Mouse (Mus musculus): Measurements from ENCODE around the gene Rep15. TPM values are rescaled to one million over a fixed set of nuclear protein-coding genes. Genes with fewer than 3 reads are reported as not detected.

The Rep15 gene
- total and polyA plus RNA-seq, 2 experiments from 2014 or later = 0.48 TPM; not detected in 1

DNA sequence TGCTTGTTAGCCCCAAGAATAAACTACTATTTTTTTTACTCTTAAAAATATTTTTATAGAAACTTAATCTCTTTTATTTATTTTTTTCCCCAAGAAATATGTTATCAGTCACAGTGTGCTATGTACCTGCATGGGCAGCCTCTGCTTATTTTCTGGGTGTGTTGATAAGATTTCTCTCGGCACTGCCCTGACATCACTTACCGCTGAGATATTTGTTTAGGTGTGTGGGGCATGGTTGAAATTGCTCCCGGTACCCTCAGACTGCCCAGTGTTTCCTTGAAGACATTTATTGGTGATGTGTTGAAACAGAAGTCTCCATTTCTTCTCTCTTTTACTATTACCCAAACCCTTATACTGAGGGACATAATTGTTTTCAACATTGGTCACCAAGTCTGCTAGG lies 7.6 kb upstream of the Rep15 start:
- no peak for DNase-seq (ENCODE audit: low spot score)
- H3K27me3 ChIP-seq (ENCODE audit: insufficient read depth, low read length) = no peaks in the 10 kb centered on the region
- H3K9me3 ChIP-seq (ENCODE audit: low read length) = no peaks in the 10 kb centered on the region
- H3K4me1 ChIP-seq (ENCODE audit: insufficient read depth, low read length) = no peaks in the 10 kb centered on the region
- no peak overlapping the region for H3K9ac ChIP-seq (replicated peaks; ENCODE audit: low read length)
- H3K36me3 ChIP-seq (ENCODE audit: insufficient read depth, low read length) = 0 out of 2 replicates have a peak, but pooled peaks cover 3% of the 10 kb centered on the region
- no peak overlapping the region for H3K4me2 ChIP-seq (ENCODE audit: low read depth, low read length)
- no peak overlapping the region for H3K4me3 ChIP-seq (ENCODE audit: low read length)
- no peak for ATAC-seq
- H3K27ac ChIP-seq = no peak overlapping the region
- 90% methylated on average over 3 of the region's 3 CpGs for WGBS
- TF ChIP-seq CTCF (IDR thresholded peaks at IDR 0.05; ENCODE audit: low read depth) = no peak

DNA sequence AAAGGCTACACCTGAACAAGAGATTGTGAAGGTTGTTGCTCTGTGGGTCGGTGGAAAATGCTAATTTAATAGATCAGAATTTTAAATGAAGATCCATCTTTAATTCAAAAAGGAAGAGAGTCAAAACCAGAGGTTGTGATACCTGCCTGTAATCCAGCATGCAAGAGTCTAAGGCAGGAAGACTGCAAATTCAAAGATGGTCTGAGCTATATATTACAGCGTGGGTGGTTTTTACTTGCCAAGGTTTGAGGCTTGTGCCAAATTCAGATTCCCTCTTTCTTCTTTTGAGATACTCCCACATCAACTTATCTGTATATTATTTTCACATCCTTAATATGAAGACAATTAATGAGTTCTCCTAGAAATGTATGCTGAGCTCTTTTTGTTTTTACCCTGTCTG lies 4.0 kb upstream of the Rep15 start:
- ATAC-seq (no peak), DNase-seq (ENCODE audit: low spot score) (no peak)

DNA sequence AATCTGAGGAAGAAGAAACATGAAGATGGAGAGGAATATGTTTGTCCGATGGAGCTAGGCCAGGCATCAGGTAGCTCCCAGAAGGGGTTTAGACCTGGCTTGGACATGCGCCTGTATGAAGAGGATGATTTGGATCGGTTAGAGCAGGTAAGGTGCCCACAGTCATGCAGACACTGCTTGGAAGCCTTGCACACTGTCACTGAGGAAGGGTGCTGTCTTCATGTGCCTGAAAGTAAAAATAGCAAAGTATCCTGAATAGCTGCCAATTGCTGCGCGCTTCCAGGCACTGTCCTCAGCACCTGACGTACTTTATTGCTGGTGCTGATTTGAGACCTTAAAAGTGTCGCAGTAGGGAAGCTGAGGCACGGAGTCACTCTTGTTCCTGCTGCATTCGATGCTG lies 2.8 kb upstream of the Rep15 start:
- 89% methylated on average over 9 of the region's 9 CpGs for WGBS
- no peak for ATAC-seq
- H3K4me1 ChIP-seq (ENCODE audit: insufficient read depth, low read length) = no peaks in the 10 kb centered on the region

More for the DNA sequence above, 4.0 kb upstream of the Rep15 start:
- Histone ChIP-seq H3K4me2 (ENCODE audit: low read depth, low read length) (no peak overlapping the region), H3K27ac (no peak overlapping the region), H3K9ac (replicated peaks; ENCODE audit: low read length) (no peak overlapping the region), H3K27me3 (ENCODE audit: insufficient read depth, low read length) (no peaks in the 10 kb centered on the region), H3K36me3 (ENCODE audit: insufficient read depth, low read length) (0 out of 2 replicates have a peak, but pooled peaks cover 3% of the 10 kb centered on the region), H3K9me3 (ENCODE audit: low read length) (no peaks in the 10 kb centered on the region), H3K4me1 (ENCODE audit: insufficient read depth, low read length) (no peaks in the 10 kb centered on the region), H3K4me3 (ENCODE audit: low read length) (no peak overlapping the region)
- 83% methylated on average over 2 of the region's 2 CpGs for WGBS
- no peak for TF ChIP-seq CTCF (IDR thresholded peaks at IDR 0.05; ENCODE audit: low read depth)

DNA sequence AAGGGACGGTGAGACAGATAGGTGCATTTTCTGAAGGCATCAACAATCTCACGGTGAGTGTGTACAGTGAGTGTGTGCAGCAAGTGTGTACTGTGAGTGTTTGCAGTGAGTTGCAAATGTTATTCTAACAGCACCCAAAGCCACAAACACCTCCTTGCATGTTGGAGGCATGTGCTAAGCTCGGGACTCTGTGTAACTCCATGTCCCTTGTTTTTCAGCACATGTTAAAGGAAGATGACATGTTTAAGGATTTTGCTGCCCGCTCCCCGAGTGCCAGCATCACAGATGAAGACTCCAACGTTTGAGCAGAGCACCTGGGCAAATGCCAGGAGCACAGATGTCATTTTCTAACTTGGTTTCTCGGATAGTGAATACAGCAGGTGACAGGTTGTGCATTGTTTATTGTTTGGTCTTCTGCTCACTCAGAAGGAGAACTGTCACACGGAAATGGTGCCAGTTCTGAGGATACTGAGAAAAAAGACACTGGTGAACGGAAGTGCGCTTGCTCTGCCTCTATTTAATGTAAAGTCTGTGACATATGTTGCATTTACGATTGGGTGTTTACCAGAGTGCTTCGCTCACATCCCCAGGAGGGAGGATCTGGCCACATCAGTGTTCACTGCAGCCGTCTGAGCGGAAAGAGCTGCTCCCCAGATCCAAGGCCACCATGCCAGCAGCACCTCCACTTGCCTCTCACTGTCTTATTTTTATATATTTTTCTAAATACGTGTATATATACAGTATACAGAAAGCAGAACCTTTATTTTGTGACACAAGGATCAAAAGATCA lies 2.1 kb upstream of the Rep15 start:
- no peaks in the 10 kb centered on the region for H3K4me1 ChIP-seq (ENCODE audit: insufficient read depth, low read length)

More for the DNA sequence above, 2.8 kb upstream of the Rep15 start:
- no peak for TF ChIP-seq CTCF (IDR thresholded peaks at IDR 0.05; ENCODE audit: low read depth)
- Histone ChIP-seq H3K27ac (no peak overlapping the region), H3K9me3 (ENCODE audit: low read length) (no peaks in the 10 kb centered on the region), H3K36me3 (ENCODE audit: insufficient read depth, low read length) (0 out of 2 replicates have a peak, but pooled peaks cover 3% of the 10 kb centered on the region), H3K4me2 (ENCODE audit: low read depth, low read length) (no peak overlapping the region), H3K9ac (replicated peaks; ENCODE audit: low read length) (no peak overlapping the region), H3K4me3 (ENCODE audit: low read length) (no peak overlapping the region), H3K27me3 (ENCODE audit: insufficient read depth, low read length) (no peaks in the 10 kb centered on the region)
- no peak for DNase-seq (ENCODE audit: low spot score)

GRCm38 (mm10) chr6:147042291-147043290 lies 10.2 kb downstream of the Rep15 start, which contains the start of gene Mrps35:
TSS of gene Mrps35 (plus strand) at chr6:147042764.
- DNase-seq (ENCODE audit: low spot score) (peak; percentile 94), ATAC-seq (peak; percentile 99)
- Histone ChIP-seq H3K4me3 (ENCODE audit: low read length) (peak within 1 kb of the TSS; percentile 84), H3K4me2 (ENCODE audit: low read depth, low read length) (peak within 1 kb of the TSS; percentile 77), H3K27ac (peak within 1 kb of the TSS; percentile 88), H3K9me3 (ENCODE audit: low read length) (no peaks in the 10 kb centered on the region), H3K4me1 (ENCODE audit: insufficient read depth, low read length) (peaks cover 7% of the 10 kb centered on the region; the same call in 1 of the 2 replicates), H3K9ac (replicated peaks; ENCODE audit: low read length) (peak within 1 kb of the TSS; percentile 89), H3K27me3 (ENCODE audit: insufficient read depth, low read length) (0 out of 2 replicates have a peak, but pooled peaks cover 4% of the 10 kb centered on the region), H3K36me3 (ENCODE audit: insufficient read depth, low read length) (peaks cover 4% of the 10 kb centered on the region)
- peak; percentile 40 for TF ChIP-seq CTCF (IDR thresholded peaks at IDR 0.05; ENCODE audit: low read depth)
- 4% methylated on average over 54 of the region's 66 CpGs for WGBS

More for the DNA sequence above, 2.1 kb upstream of the Rep15 start:
- H3K4me2 ChIP-seq (ENCODE audit: low read depth, low read length) = no peak overlapping the region
- H3K27me3 ChIP-seq (ENCODE audit: insufficient read depth, low read length) = no peaks in the 10 kb centered on the region
- 70% methylated on average over 15 of the region's 15 CpGs for WGBS
- DNase-seq (ENCODE audit: low spot score) (peak; percentile 50), ATAC-seq (no peak)
- H3K36me3 ChIP-seq (ENCODE audit: insufficient read depth, low read length) = 0 out of 2 replicates have a peak, but pooled peaks cover 3% of the 10 kb centered on the region
- H3K9ac ChIP-seq (replicated peaks; ENCODE audit: low read length) = no peak overlapping the region
- H3K9me3 ChIP-seq (ENCODE audit: low read length) = no peaks in the 10 kb centered on the region
- H3K4me3 ChIP-seq (ENCODE audit: low read length) = no peak overlapping the region
- H3K27ac ChIP-seq = no peak overlapping the region
- no peak for TF ChIP-seq CTCF (IDR thresholded peaks at IDR 0.05; ENCODE audit: low read depth)

DNA sequence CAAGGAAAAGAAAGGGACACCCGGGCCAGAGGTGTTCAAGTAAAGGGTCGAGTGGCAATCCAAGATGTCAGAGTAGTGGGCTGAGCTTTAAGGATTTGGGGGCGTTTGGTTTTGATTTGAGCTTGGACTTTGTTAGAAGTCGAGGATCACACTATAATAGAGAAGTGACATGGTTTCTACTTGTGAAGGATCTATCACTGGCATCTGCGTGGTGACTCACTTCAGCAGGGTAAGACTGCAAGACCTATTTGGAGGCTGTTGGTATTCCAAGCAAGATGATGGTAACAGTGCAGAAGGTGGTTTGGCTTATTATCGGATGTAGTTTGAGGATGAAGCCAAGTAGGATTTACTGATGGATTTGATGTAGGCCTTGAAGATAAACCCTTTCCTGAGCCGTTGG lies 11.2 kb downstream of the Rep15 start:
- 0 out of 2 replicates have a peak, but pooled peaks cover 4% of the 10 kb centered on the region for H3K27me3 ChIP-seq (ENCODE audit: insufficient read depth, low read length)
- H3K36me3 ChIP-seq (ENCODE audit: insufficient read depth, low read length) = peaks cover 10% of the 10 kb centered on the region
- H3K27ac ChIP-seq = no peak overlapping the region
- DNase-seq (ENCODE audit: low spot score) = no peak
- H3K9ac ChIP-seq (replicated peaks; ENCODE audit: low read length) = peak overlapping the region; percentile 89; the same call in 1 of the 2 replicates
- H3K4me2 ChIP-seq (ENCODE audit: low read depth, low read length) = peak overlapping the region; percentile 77
- H3K4me1 ChIP-seq (ENCODE audit: insufficient read depth, low read length) = peaks cover 7% of the 10 kb centered on the region; the same call in 1 of the 2 replicates
- no peak for ATAC-seq
- TF ChIP-seq CTCF (IDR thresholded peaks at IDR 0.05; ENCODE audit: low read depth) = no peak
- no peaks in the 10 kb centered on the region for H3K9me3 ChIP-seq (ENCODE audit: low read length)
- H3K4me3 ChIP-seq (ENCODE audit: low read length) = peak overlapping the region; percentile 84
- WGBS = 48% methylated on average over 7 of the region's 7 CpGs
